Mouse (Mus musculus) stomach, embryonic 16.5 days (tissue): ENCODE data around the gene Ppif. TPM values are rescaled to one million over a fixed set of nuclear protein-coding genes. Genes with fewer than 3 reads are reported as not detected.

ENCODE experiments used
- ATAC-seq: fragments of 200-750 bp; cut with Nextera tagmentation; 2 replicates; pipeline ENCODE4 v1.8.0; 2017; ENCODE audit warnings: moderate number of reproducible peaks, moderate TSS enrichment; ENCODE audit not compliant: insufficient read depth, low FRiP score
- H3K27ac ChIP-seq: fragments of 300-500 bp; sonication (generic); 2 replicates; pipeline ENCODE4 v1.5.1; 2014; ENCODE audit warnings: low read length
- H3K27me3 ChIP-seq: fragments of 300-500 bp; sonication (generic); 2 replicates; pipeline ENCODE4 v1.6.1; 2014; ENCODE audit warnings: low read length, control low read depth, mixed read lengths; ENCODE audit not compliant: control insufficient read depth, insufficient read depth
- H3K36me3 ChIP-seq: fragments of 300-500 bp; sonication (generic); 2 replicates; pipeline ENCODE4 v1.6.1; 2014; ENCODE audit warnings: low read length; ENCODE audit not compliant: control insufficient read depth, insufficient read depth
- H3K4me1 ChIP-seq: fragments of 300-500 bp; sonication (generic); 2 replicates; pipeline ENCODE4 v1.6.1; 2014; ENCODE audit warnings: low read length, control low read depth, mixed read lengths; ENCODE audit not compliant: control insufficient read depth, insufficient read depth
- H3K4me2 ChIP-seq: fragments of 300-500 bp; sonication (generic); 2 replicates; pipeline ENCODE4 v1.6.1; 2014; ENCODE audit warnings: low read depth, low read length, mixed read lengths
- H3K4me3 ChIP-seq: fragments of 300-500 bp; sonication (generic); replicated peaks from 2 replicates; pipeline ENCODE4 v1.5.1; 2014; ENCODE audit warnings: mild to moderate bottlenecking, low read length
- H3K9ac ChIP-seq: fragments of 300-500 bp; sonication (generic); 2 replicates; pipeline ENCODE4 v1.6.1; 2014; ENCODE audit warnings: low read length
- H3K9me3 ChIP-seq: fragments of 300-500 bp; sonication (generic); replicated peaks from 2 replicates; pipeline ENCODE4 v1.6.1; 2016; ENCODE audit warnings: low read length, control low read depth; ENCODE audit not compliant: control insufficient read depth
- WGBS: fragments of 180-500 bp; shearing (Covaris S2); extraction: QIAGEN DNeasy Blood & Tissue Kit; methylation state at CpG from one replicate; pipeline ENCODE4 v1.1.7; 2014; 5-methylcytosine and 5-hydroxymethylcytosine counted together
- polyA plus RNA-seq: library from polyadenylated mRNA; unstranded; fragments of >200 nt; fragmentation: Nextera tagmentation; extraction: Ambion mirVana; gene quantifications from 2 replicates; pipeline ENCODE4 v1.2.1, GENCODE M21; 2015

The Ppif gene
- polyA plus RNA-seq: 47.7 and 69.3 TPM in 2 replicates

- under 1% methylated on average over 70 of the region's 70 CpGs for WGBS
- peak; percentile 93 for ATAC-seq
Observed at GRCm38 (mm10) chr14:25693888-25694568, at the start of gene Ppif. Gene Ppif (plus strand): TSS chr14:25694154.

GRCm38 (mm10) chr14:25645717-25646116 lies 48.2 kb upstream of the Ppif start:
- H3K27me3 ChIP-seq: no peaks in the 10 kb centered on the region
- 89% methylated on average over 9 of the region's 9 CpGs for WGBS
- no peak overlapping the region for H3K4me3 ChIP-seq
- no peak overlapping the region for H3K4me2 ChIP-seq
- no peak for ATAC-seq
- H3K4me1 ChIP-seq: 0 out of 2 replicates have a peak, but pooled peaks cover 3% of the 10 kb centered on the region
- H3K36me3 ChIP-seq: peaks cover 48% of the 10 kb centered on the region
- no peaks in the 10 kb centered on the region for H3K9me3 ChIP-seq
- peak overlapping the region; percentile 49; the same call in 1 of the 2 replicates for H3K27ac ChIP-seq
- no peak overlapping the region for H3K9ac ChIP-seq

More at GRCm38 (mm10) chr14:25693888-25694568, at the start of gene Ppif:
- Histone ChIP-seq H3K4me3 (peak within 1 kb of the TSS; percentile 98), H3K9ac (peak within 1 kb of the TSS; percentile 91), H3K27me3 (no peaks in the 10 kb centered on the region), H3K27ac (peak within 1 kb of the TSS; percentile 80), H3K36me3 (peaks cover 7% of the 10 kb centered on the region), H3K4me2 (peak within 1 kb of the TSS; percentile 98), H3K4me1 (peaks cover 26% of the 10 kb centered on the region), H3K9me3 (no peaks in the 10 kb centered on the region)

- H3K4me3 ChIP-seq: no peak overlapping the region
- no peaks in the 10 kb centered on the region for H3K27me3 ChIP-seq
- H3K9ac ChIP-seq: no peak overlapping the region
- 0 out of 2 replicates have a peak, but pooled peaks cover 3% of the 10 kb centered on the region for H3K4me1 ChIP-seq
- peaks cover 52% of the 10 kb centered on the region for H3K36me3 ChIP-seq
- peak; percentile 39; the same call in 1 of the 2 replicates for ATAC-seq
- 50% methylated on average over 2 of the region's 2 CpGs for WGBS
- H3K9me3 ChIP-seq: no peaks in the 10 kb centered on the region
- H3K27ac ChIP-seq: peak overlapping the region; percentile 49; the same call in 1 of the 2 replicates
- no peak overlapping the region for H3K4me2 ChIP-seq
Observed at GRCm38 (mm10) chr14:25646161-25646621, 47.8 kb upstream of the Ppif start.

GRCm38 (mm10) chr14:25651131-25651530 lies 42.8 kb upstream of the Ppif start:
- H3K9ac ChIP-seq: no peak overlapping the region
- H3K27me3 ChIP-seq: no peaks in the 10 kb centered on the region
- no peak overlapping the region for H3K4me3 ChIP-seq
- no peaks in the 10 kb centered on the region for H3K9me3 ChIP-seq
- 86% methylated on average over 4 of the region's 4 CpGs for WGBS
- no peak overlapping the region for H3K4me2 ChIP-seq
- H3K36me3 ChIP-seq: peaks cover 45% of the 10 kb centered on the region
- ATAC-seq: no peak
- no peak overlapping the region for H3K27ac ChIP-seq
- 0 out of 2 replicates have a peak, but pooled peaks cover 3% of the 10 kb centered on the region for H3K4me1 ChIP-seq

GRCm38 (mm10) chr14:25651905-25652304 lies 42.0 kb upstream of the Ppif start:
- ATAC-seq: no peak
- H3K4me1 ChIP-seq: no peaks in the 10 kb centered on the region
- H3K9ac ChIP-seq: no peak overlapping the region
- H3K27me3 ChIP-seq: no peaks in the 10 kb centered on the region
- no peak overlapping the region for H3K4me3 ChIP-seq
- no peak overlapping the region for H3K27ac ChIP-seq
- H3K36me3 ChIP-seq: peaks cover 43% of the 10 kb centered on the region
- no peak overlapping the region for H3K4me2 ChIP-seq
- WGBS: 86% methylated on average over 9 of the region's 9 CpGs
- no peaks in the 10 kb centered on the region for H3K9me3 ChIP-seq

GRCm38 (mm10) chr14:25654401-25655197 lies 39.4 kb upstream of the Ppif start:
- Histone ChIP-seq H3K9me3 (no peaks in the 10 kb centered on the region), H3K27me3 (no peaks in the 10 kb centered on the region), H3K36me3 (peaks cover 47% of the 10 kb centered on the region), H3K4me3 (no peak overlapping the region), H3K9ac (no peak overlapping the region), H3K4me2 (no peak overlapping the region), H3K27ac (no peak overlapping the region), H3K4me1 (no peaks in the 10 kb centered on the region)
- WGBS: 91% methylated on average over 14 of the region's 14 CpGs
- ATAC-seq: no peak

GRCm38 (mm10) chr14:25660661-25661060 lies 33.3 kb upstream of the Ppif start:
- Histone ChIP-seq H3K9me3 (no peaks in the 10 kb centered on the region), H3K36me3 (peaks cover 59% of the 10 kb centered on the region), H3K27me3 (no peaks in the 10 kb centered on the region), H3K4me1 (no peaks in the 10 kb centered on the region), H3K4me2 (no peak overlapping the region), H3K27ac (no peak overlapping the region), H3K9ac (no peak overlapping the region), H3K4me3 (no peak overlapping the region)
- WGBS: 63% methylated on average over 11 of the region's 11 CpGs
- no peak; the same call in 1 of the 2 replicates for ATAC-seq

- H3K27me3 ChIP-seq: no peaks in the 10 kb centered on the region
- H3K9me3 ChIP-seq: no peaks in the 10 kb centered on the region
- H3K4me1 ChIP-seq: no peaks in the 10 kb centered on the region
- H3K27ac ChIP-seq: no peak overlapping the region
- peak; percentile 22; the same call in 1 of the 2 replicates for ATAC-seq
- 76% methylated on average over 17 of the region's 17 CpGs for WGBS
- no peak overlapping the region for H3K4me2 ChIP-seq
- no peak overlapping the region for H3K9ac ChIP-seq
- peaks cover 61% of the 10 kb centered on the region for H3K36me3 ChIP-seq
- H3K4me3 ChIP-seq: no peak overlapping the region
Observed at GRCm38 (mm10) chr14:25661185-25661920, 32.6 kb upstream of the Ppif start.
